Mouse (Mus musculus): ENCODE results near the gene Ppp4r1. TPM values are rescaled to one million over a fixed set of nuclear protein-coding genes. Genes with fewer than 3 reads are reported as not detected.

Ppp4r1 gene
- total and polyA plus RNA-seq, 3 experiments = 12.9 to 17.1 (median 13.6) TPM

DNA sequence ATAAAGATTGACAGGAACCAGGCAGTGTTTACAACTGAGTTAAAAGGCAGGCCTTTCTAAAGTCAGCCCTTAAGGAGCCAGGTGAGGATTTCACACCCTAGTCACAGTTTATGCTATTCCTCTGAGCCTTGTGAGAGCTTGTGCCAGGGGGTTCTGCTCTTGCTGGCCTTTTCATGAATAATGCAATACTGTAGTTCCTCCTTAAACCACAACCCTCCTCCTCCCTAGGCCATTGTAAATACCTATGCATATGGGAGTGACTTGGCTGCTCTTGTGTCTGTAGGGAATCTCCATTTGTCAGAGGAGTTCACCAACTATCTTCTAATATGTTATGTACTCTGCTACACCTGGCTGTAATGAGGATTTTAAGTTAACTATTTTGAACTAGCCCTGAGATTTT lies 3.3 kb downstream of the Ppp4r1 start:
- H3K4me3 ChIP-seq (replicated peaks in 1 of 3; ENCODE audit: low read depth in 2 of 3, low read length in 2 of 3, poor library complexity in 1 of 3) = no peak overlapping the region
- dilution Hi-C loops (cut with MboI; ENCODE audit: extremely low pct_ligation_motif_present, extremely low pct_unique_long_range_greater_than_20kb, low sequenced_read_pairs) (no loop called here), in situ Hi-C loops (cut with MboI; ENCODE audit: low pct_ligation_motif_present, low pct_unique_long_range_greater_than_20kb, low sequenced_read_pairs) (no loop called here)
- H3K4me2 ChIP-seq (ENCODE audit: insufficient read depth, low read depth, poor library complexity, severe bottlenecking) = no peak overlapping the region
- DNase-seq (ENCODE audit: extremely low read depth) = no peak
- peaks cover 23 to 65% of the 10 kb centered on the region in 2 experiments for H3K4me1 ChIP-seq (ENCODE audit: control insufficient read depth in 1 of 2, insufficient read depth in 2 of 2)
- H3K36me3 ChIP-seq (replicated peaks in 1 of 2; ENCODE audit: control insufficient read depth in 1 of 2, insufficient read depth in 1 of 2, low read length in 1 of 2) = peaks cover 2 to 22% of the 10 kb centered on the region in 2 experiments
- H3K9ac ChIP-seq (ENCODE audit: insufficient read depth, low read depth) = no peak overlapping the region
- H3K9me3 ChIP-seq (replicated peaks; ENCODE audit: low read length) = no peaks in the 10 kb centered on the region
- H3K27me3 ChIP-seq (replicated peaks) = no peaks in the 10 kb centered on the region
- no peak for TF ChIP-seq CHD1 (IDR thresholded peaks at IDR 0.05; ENCODE audit: low read depth, low read length)
- no peak for TF ChIP-seq SIN3A (IDR thresholded peaks at IDR 0.05; ENCODE audit: low read length)
- no peak for TF ChIP-seq NRF1 (IDR thresholded peaks at IDR 0.05; ENCODE audit: low read depth, low read length)
- TF ChIP-seq IRF4 (IDR thresholded peaks at IDR 0.05; ENCODE audit: low read depth, low read length) = no peak
- TF ChIP-seq CTCF (conservative IDR thresholded peaks at IDR 0.05 in 1 of 2, IDR thresholded peaks at IDR 0.05 in 1 of 2; ENCODE audit: low read depth in 2 of 2, low read length in 2 of 2) = no peak
- no peak for TF ChIP-seq BHLHE40 (IDR thresholded peaks at IDR 0.05; ENCODE audit: low read depth, low read length)
- TF ChIP-seq KAT2A (IDR thresholded peaks at IDR 0.05; ENCODE audit: insufficient replicate concordance, low read length) = no peak
- TF ChIP-seq ELF1 (IDR thresholded peaks at IDR 0.05; ENCODE audit: low read depth, low read length) = no peak
- no peak for TF ChIP-seq ZC3H11A (IDR thresholded peaks at IDR 0.05; ENCODE audit: low read depth, low read length)
- no peak for TF ChIP-seq JUN (IDR thresholded peaks at IDR 0.05; ENCODE audit: insufficient read depth, low read depth, low read length)
- no peak for TF ChIP-seq RCOR1 (conservative IDR thresholded peaks at IDR 0.05; ENCODE audit: low read depth, low read length)
- TF ChIP-seq PAX5 (IDR thresholded peaks at IDR 0.05; ENCODE audit: low read length) = no peak
- no peak for TF ChIP-seq GABPA (IDR thresholded peaks at IDR 0.05; ENCODE audit: insufficient replicate concordance, low read depth, low read length)
- TF ChIP-seq MEF2A (IDR thresholded peaks at IDR 0.05; ENCODE audit: borderline replicate concordance, low read depth, low read length) = no peak
- TF ChIP-seq E2F4 (IDR thresholded peaks at IDR 0.05; ENCODE audit: insufficient replicate concordance, low read depth, low read length) = no peak
- no peak for TF ChIP-seq ETS1 (conservative IDR thresholded peaks at IDR 0.05; ENCODE audit: low read depth, low read length)
- TF ChIP-seq TBP (conservative IDR thresholded peaks at IDR 0.05; ENCODE audit: low read depth, low read length) = no peak
- TF ChIP-seq MAFK (IDR thresholded peaks at IDR 0.05; ENCODE audit: insufficient replicate concordance, low read length) = no peak
- H3K79me2 ChIP-seq (replicated peaks; ENCODE audit: control insufficient read depth, extremely low read depth, insufficient read depth, poor library complexity, severe bottlenecking) = peaks cover 35% of the 10 kb centered on the region
- H3K27ac ChIP-seq (ENCODE audit: insufficient read depth, low read depth) = no peak overlapping the region

DNA sequence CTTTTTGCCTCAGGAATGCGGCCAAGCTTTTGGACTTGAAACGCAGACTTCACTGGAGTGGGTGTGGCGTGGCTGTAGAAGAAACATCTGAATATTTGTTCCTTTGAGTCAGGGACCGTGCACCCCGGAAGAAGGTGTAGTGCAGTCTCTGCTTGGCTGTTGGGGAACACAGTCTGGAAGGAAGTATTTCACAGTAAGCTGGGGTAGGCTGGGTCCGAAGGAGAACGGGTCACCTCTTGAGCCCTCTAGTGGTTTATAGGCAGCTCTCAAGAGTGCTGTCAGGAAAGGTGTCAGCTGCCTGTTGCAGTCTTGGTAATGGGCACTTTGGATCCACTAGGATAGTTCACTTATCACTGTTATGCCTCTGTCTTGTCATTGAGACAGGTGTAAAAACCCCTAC lies 3.9 kb downstream of the Ppp4r1 start:
- Histone ChIP-seq H3K4me3 (replicated peaks in 1 of 3; ENCODE audit: low read depth in 2 of 3, low read length in 2 of 3, poor library complexity in 1 of 3) (no peak overlapping the region), H3K79me2 (replicated peaks; ENCODE audit: control insufficient read depth, extremely low read depth, insufficient read depth, poor library complexity, severe bottlenecking) (peaks cover 35% of the 10 kb centered on the region), H3K36me3 (replicated peaks in 1 of 2; ENCODE audit: control insufficient read depth in 1 of 2, insufficient read depth in 1 of 2, low read length in 1 of 2) (peaks cover 2 to 22% of the 10 kb centered on the region in 2 experiments), H3K9ac (ENCODE audit: insufficient read depth, low read depth) (no peak overlapping the region), H3K9me3 (replicated peaks; ENCODE audit: low read length) (no peaks in the 10 kb centered on the region), H3K4me2 (ENCODE audit: insufficient read depth, low read depth, poor library complexity, severe bottlenecking) (no peak overlapping the region), H3K4me1 (ENCODE audit: control insufficient read depth in 1 of 2, insufficient read depth in 2 of 2) (peaks cover 23 to 69% of the 10 kb centered on the region in 2 experiments), H3K27ac (ENCODE audit: insufficient read depth, low read depth) (no peak overlapping the region), H3K27me3 (replicated peaks) (no peaks in the 10 kb centered on the region)
- peak; percentile 8 for TF ChIP-seq RAD21 (IDR thresholded peaks at IDR 0.05; ENCODE audit: low read depth, low read length)
- TF ChIP-seq IRF4 (IDR thresholded peaks at IDR 0.05; ENCODE audit: low read depth, low read length) = peak; percentile 7; the same call in 1 of the 2 replicates
- TF ChIP-seq MAFK (IDR thresholded peaks at IDR 0.05; ENCODE audit: insufficient replicate concordance, low read length) = no peak
- TF ChIP-seq SMC3 (IDR thresholded peaks at IDR 0.05; ENCODE audit: low read depth, low read length) = peak; percentile 43
- no peak for TF ChIP-seq UBTF (IDR thresholded peaks at IDR 0.05; ENCODE audit: low read depth, low read length)
- no peak for TF ChIP-seq RCOR1 (conservative IDR thresholded peaks at IDR 0.05; ENCODE audit: low read depth, low read length)
- no peak for TF ChIP-seq ZC3H11A (IDR thresholded peaks at IDR 0.05; ENCODE audit: low read depth, low read length)
- TF ChIP-seq TBP (conservative IDR thresholded peaks at IDR 0.05; ENCODE audit: low read depth, low read length) = no peak
- no peak for TF ChIP-seq MXI1 (IDR thresholded peaks at IDR 0.05; ENCODE audit: low read depth, low read length)
- no peak for TF ChIP-seq ZKSCAN1 (IDR thresholded peaks at IDR 0.05; ENCODE audit: borderline replicate concordance, low read depth, low read length)
- no peak for TF ChIP-seq POLR2A (IDR thresholded peaks at IDR 0.05; ENCODE audit: low read depth, low read length)
- no peak for TF ChIP-seq CHD2 (IDR thresholded peaks at IDR 0.05; ENCODE audit: low read length)
- TF ChIP-seq CTCF (conservative IDR thresholded peaks at IDR 0.05 in 1 of 2, IDR thresholded peaks at IDR 0.05 in 1 of 2; ENCODE audit: low read depth in 2 of 2, low read length in 2 of 2) = peak in 1 of 2 experiments; percentile 56; a peak in 3 of 4 replicates
- TF ChIP-seq ELF1 (IDR thresholded peaks at IDR 0.05; ENCODE audit: low read depth, low read length) = no peak
- dilution Hi-C loops (cut with MboI; ENCODE audit: extremely low pct_ligation_motif_present, extremely low pct_unique_long_range_greater_than_20kb, low sequenced_read_pairs) = no loop called here
- no peak for DNase-seq (ENCODE audit: extremely low read depth)
- in situ Hi-C loops (cut with MboI; ENCODE audit: low pct_ligation_motif_present, low pct_unique_long_range_greater_than_20kb, low sequenced_read_pairs) = no loop called here
